Mouse (Mus musculus): ENCODE data around the gene Nolc1.
"Not testable (repeated sequence)": the region's sequence is repeated elsewhere in the genome, so short reads cannot be mapped to it uniquely, and the experiment has no call there.

Gene Nolc1

GRCm38 (mm10) chr19:46094144-46094543 lies 18.5 kb downstream of the Nolc1 start:
- DNase-seq: no peak

- no peak for DNase-seq
Measured at GRCm38 (mm10) chr19:46095291-46095690, 19.6 kb downstream of the Nolc1 start.

- no peak for DNase-seq
Measured at GRCm38 (mm10) chr19:46096396-46096795, 20.7 kb downstream of the Nolc1 start.

GRCm38 (mm10) chr19:46099561-46099960 lies 23.9 kb downstream of the Nolc1 start:
- DNase-seq: no peak

GRCm38 (mm10) chr19:46103437-46104186 lies 27.9 kb downstream of the Nolc1 start:
- DNase-seq: no peak

- DNase-seq: no peak
Measured at GRCm38 (mm10) chr19:46104187-46104557, 28.5 kb downstream of the Nolc1 start.

- no peak for DNase-seq
Measured at GRCm38 (mm10) chr19:46110214-46110613, 34.6 kb downstream of the Nolc1 start.

- DNase-seq: no peak
Measured at GRCm38 (mm10) chr19:46110781-46111180, 35.1 kb downstream of the Nolc1 start.

- no peak for DNase-seq
Measured at GRCm38 (mm10) chr19:46114617-46115016, 39.0 kb downstream of the Nolc1 start.

- no peak for DNase-seq
Measured at GRCm38 (mm10) chr19:46119458-46119857, 43.8 kb downstream of the Nolc1 start.

- DNase-seq: no peak
Measured at GRCm38 (mm10) chr19:46120872-46121271, 45.2 kb downstream of the Nolc1 start.

- no peak for DNase-seq
Measured at GRCm38 (mm10) chr19:46123876-46124275, 48.2 kb downstream of the Nolc1 start.

GRCm38 (mm10) chr19:46124651-46125050 lies 49.0 kb downstream of the Nolc1 start:
- DNase-seq: no peak

- no peak for DNase-seq
Measured at GRCm38 (mm10) chr19:46126301-46126700, 50.6 kb downstream of the Nolc1 start.

GRCm38 (mm10) chr19:46129737-46130136 lies 54.1 kb downstream of the Nolc1 start:
- not testable (repeated sequence) for DNase-seq

- DNase-seq: no peak
Measured at GRCm38 (mm10) chr19:46131283-46131682, 55.6 kb downstream of the Nolc1 start.

GRCm38 (mm10) chr19:46131694-46132525 lies 56.2 kb downstream of the Nolc1 start, which contains the start of gene Elovl3:
Gene Elovl3 (plus strand): TSS chr19:46131897.
- no peak for DNase-seq

- DNase-seq: no peak
Measured at GRCm38 (mm10) chr19:46132577-46132976, 56.9 kb downstream of the Nolc1 start.
